Mouse (Mus musculus) cerebellum, adult 8-10 months (tissue): ENCODE results near the gene Atp4b.
"Not testable (repeated sequence)": the region's sequence is repeated elsewhere in the genome, so short reads cannot be mapped to it uniquely, and the experiment has no call there.

Experiments used
- DNase-seq: peaks from one replicate; pipeline ENCODE4 v3.0.0; 2022

Atp4b gene

GRCm38 (mm10) chr8:13382536-13382935 lies 14.1 kb downstream of the Atp4b start:
- DNase-seq = no peak

- DNase-seq = no peak
Measured at GRCm38 (mm10) chr8:13381630-13382029, 15.0 kb downstream of the Atp4b start.

- no peak for DNase-seq
Measured at GRCm38 (mm10) chr8:13373151-13373662, 23.4 kb downstream of the Atp4b start.

DNA sequence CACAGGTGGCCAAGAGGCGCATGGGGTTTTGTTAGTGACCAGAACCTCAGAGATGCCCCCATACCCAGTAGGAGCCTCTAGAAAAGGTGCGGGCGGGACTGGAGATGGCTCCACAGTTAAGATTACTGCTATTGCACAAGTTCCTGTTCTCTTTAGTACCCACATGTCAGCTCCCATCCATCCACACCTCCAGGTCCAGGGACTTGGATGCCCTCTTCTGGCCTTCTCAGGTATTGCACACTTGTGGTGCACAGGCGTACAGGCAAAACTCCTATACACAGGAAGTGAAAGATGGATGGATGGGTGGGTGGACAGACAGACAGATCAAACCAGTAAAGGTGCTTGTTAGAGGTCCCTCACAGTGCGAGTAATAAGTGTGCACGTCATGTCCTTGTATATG lies 34.8 kb downstream of the Atp4b start:
- no peak for DNase-seq

DNA sequence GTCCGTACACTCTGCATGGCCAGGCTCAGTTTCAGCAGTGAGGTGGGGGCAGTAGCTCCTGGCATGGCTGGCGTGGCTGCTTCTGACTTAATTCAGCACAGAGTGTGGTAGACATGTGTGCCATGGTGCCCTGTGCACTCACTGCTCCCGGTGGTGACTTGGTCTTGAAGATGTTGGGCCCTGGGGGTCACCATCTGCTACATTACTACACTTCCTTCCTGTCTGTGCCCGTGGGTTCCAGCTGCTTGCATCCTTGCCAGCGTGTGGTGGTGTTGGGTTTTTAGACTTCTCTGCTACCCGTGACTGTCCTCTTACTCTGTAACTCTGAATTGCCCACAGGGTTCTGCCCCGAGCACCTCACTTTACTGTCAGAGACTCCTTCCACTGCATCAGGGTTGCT lies 36.4 kb downstream of the Atp4b start:
- DNase-seq = no peak

DNA sequence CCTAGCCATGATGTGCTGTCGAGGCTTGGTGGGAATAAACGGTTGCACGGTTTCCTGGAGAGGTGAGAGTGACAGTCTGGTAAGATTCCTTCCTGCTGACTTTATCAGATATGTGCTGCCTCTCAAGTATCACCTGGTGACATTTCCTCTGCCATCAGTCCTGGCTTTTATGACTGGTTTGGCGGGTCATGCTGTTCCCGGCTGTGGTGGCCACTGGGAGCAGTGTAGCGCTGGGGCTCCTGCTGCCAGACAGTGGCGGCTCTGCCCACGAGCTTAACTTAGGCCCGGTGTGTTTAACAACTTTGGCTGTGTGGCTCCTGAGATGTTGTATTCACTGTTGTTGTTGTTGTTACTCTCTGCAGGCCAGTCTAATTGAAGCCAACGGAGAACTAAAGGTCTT lies 39.9 kb downstream of the Atp4b start:
- DNase-seq = no peak

DNA sequence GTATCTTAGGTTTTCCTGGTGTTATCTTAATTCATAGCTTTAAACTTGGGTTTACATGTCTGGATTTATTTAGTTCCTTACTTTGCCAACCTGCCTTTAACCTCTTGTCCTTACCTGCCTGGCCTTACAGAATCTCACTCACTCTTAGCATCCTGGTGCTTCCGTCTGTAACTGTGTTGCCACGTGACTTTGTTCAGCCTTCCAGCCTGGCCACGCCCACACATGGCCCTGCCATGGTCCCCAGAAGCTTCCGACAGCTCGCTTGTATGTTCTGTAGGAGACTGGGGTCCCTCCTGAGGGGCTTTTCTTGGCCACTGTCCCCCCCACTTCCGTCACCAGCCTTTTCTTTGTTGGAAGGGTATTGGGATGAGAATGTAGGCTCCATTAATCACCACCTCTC lies 40.4 kb downstream of the Atp4b start:
- DNase-seq = no peak

DNA sequence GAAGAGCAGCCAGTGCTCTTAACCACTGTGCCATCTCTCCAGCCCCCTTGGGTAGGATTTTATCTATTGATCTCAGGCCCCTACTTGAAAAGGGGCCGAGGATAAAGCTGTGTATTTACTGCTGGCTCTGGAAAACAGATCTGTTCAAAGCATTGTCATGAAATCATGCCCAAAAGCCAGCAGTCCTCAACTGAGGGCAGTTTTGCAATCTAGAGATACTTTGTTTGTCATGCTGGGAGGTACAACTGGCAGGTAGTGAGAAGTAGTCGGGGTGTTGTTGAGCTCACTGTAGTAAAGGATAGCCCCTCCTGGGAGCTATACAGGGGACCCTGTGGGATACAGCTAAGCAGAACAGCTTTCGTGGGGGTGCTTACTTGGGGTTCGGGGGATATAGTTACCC lies 42.7 kb downstream of the Atp4b start:
- DNase-seq = no peak

GRCm38 (mm10) chr8:13353155-13353833 lies 43.3 kb downstream of the Atp4b start:
- DNase-seq = no peak

- no peak for DNase-seq
Measured at GRCm38 (mm10) chr8:13352601-13353000, 44.0 kb downstream of the Atp4b start.

- DNase-seq = no peak
Measured at GRCm38 (mm10) chr8:13351593-13351992, 45.0 kb downstream of the Atp4b start.

GRCm38 (mm10) chr8:13350052-13350451 lies 46.6 kb downstream of the Atp4b start:
- DNase-seq = no peak

GRCm38 (mm10) chr8:13343134-13343533 lies 53.5 kb downstream of the Atp4b start:
- no peak for DNase-seq

DNA sequence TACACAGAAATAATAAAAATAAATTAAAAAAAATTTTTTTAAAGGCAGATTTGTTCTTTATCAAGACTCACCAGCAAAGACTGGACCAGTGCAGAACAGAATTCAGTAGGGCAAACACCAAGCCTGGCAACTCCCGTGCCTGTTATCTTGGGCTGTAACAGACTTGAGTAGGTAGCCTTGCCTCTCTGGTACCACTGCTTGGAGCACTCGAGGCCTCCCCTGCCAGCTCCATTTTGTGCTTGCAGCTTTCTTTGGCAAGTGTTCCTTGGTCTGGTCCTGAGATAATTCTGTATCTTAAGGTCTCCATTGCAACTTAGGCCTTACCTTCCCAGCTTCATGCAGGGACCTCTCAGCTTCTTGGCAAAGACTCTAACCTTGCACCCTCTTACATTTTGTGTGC lies 54.3 kb downstream of the Atp4b start:
- no peak for DNase-seq

GRCm38 (mm10) chr8:13340650-13341049 lies 56.0 kb downstream of the Atp4b start:
- no peak for DNase-seq

- no peak for DNase-seq
Measured at GRCm38 (mm10) chr8:13339646-13339990, 57.0 kb downstream of the Atp4b start.

DNA sequence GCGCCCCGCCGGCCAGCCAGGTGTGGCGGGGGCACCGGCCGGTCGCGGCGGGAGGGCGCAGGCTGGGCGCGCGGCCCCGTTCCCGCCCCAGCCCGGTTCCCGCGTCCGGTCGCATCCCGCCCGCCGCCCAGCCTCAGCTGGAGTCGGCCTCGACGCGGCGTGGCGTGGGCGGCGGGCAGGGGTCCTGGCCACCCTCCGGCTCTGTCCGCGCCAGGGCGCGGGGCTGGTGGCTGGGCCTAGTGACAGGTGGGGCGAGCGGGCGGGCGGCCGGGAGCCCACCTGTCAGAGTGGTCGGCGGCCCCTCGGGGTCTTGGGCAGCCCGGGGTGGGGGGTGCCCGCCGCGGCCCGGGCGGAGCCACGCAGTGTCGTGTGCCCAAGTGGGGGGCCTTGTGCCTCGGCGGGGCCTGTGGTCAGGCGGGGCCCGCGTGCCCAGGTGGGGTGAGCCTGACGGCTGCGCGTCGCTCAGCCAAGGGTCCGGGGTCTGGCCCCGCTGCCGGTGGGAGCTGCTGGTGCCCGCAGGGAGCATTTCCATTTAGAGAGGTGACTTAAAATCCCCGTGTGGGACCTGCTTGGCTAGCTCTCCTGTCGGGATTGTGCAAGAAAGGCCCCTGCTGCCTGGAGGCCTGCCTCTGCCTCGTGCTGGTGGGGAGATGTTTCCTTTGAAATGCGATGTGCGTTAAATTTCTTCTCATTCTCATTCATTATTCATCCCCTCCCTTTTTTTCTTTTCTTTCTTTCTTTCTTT lies 57.6 kb downstream of the Atp4b start:
- DNase-seq = peak; percentile 36

GRCm38 (mm10) chr8:13338255-13338860 lies 58.3 kb downstream of the Atp4b start, which contains the start of gene Tfdp1:
Tfdp1 (plus strand) TSS chr8:13338751.
- DNase-seq = peak; percentile 79

- no peak for DNase-seq
Measured at GRCm38 (mm10) chr8:13337678-13338077, 58.9 kb downstream of the Atp4b start.

GRCm38 (mm10) chr8:13337245-13337644 lies 59.4 kb downstream of the Atp4b start:
- not testable (repeated sequence) for DNase-seq
